Mouse (Mus musculus) stomach, postnatal 0 days (tissue): ENCODE results near the gene Dut.

Experiments
- CTCF ChIP-seq: IDR thresholded peaks from 2 replicates; pipeline ENCODE4 v1.5.1; 2016; ENCODE audit warnings: antibody characterized with exemption, low read depth, mild to moderate bottlenecking, moderate library complexity
- EP300 ChIP-seq: optimal IDR thresholded peaks from 2 replicates; pipeline ENCODE3; 2016; ENCODE audit warnings: antibody characterized with exemption

- no peak for TF ChIP-seq CTCF
- TF ChIP-seq EP300, result no peak
Measured at GRCm38 (mm10) chr2:125282334-125283206, 35.6 kb downstream of the Dut start.
